ENCODE assay signal across 8 mouse cellular contexts in the genomic region with DNA sequence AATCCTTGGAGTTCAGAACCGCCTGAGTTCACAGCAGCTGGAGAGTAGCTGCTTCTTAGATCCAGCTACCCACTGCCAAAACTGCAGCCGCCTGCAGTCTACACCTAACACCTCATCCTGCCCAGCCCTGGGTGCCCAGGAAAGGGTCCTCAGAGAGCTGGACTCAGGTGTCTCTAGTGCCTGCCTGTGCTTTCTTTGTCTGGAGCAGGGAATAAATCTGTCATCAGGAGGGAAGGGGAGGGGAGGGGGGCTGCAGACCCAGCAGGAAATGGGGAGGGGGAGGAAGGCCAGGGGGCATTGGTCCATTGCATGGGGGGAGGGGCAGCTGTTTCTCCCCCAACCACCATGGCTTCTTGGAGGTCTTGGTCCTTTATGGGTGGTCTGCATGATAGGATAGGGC. TPM values are rescaled to one million over a fixed set of nuclear protein-coding genes. Genes with fewer than 3 reads are reported as not detected.
DNase-seq lines count a peak whose midpoint lies in the region; ATAC-seq lines count a peak whose summit lies in the region.

No protein-coding gene starts in this region.

- ATAC-seq in kidney, embryonic 15.5 days (replicated peaks; ENCODE audit: low FRiP score) = no peak
- no peak for ATAC-seq in embryonic facial prominence, embryonic 13.5 days (ENCODE audit: insufficient number of reproducible peaks, insufficient read depth, low FRiP score, low TSS enrichment, low read depth)
- peak; percentile 23; the same call in 1 of the 2 replicates for ATAC-seq in neural tube, embryonic 11.5 days (ENCODE audit: insufficient read depth, low FRiP score, low TSS enrichment)

- H3K9me3 ChIP-seq in kidney, embryonic 15.5 days (replicated peaks) = no peaks in the 10 kb centered on the region
- no peaks in the 10 kb centered on the region for H3K9me3 ChIP-seq in embryonic facial prominence, embryonic 13.5 days
- no peaks in the 10 kb centered on the region for H3K9me3 ChIP-seq in limb, embryonic 10.5 days (replicated peaks)
- no peaks in the 10 kb centered on the region for H3K9me3 ChIP-seq in neural tube, embryonic 11.5 days (ENCODE audit: control insufficient read depth, low read length)

- WGBS in kidney, embryonic 15.5 days = 7% methylated on average over 2 of the region's 2 CpGs
- WGBS in embryonic facial prominence, embryonic 13.5 days = 0% methylated on average over 2 of the region's 2 CpGs
- 0% methylated on average over 2 of the region's 2 CpGs for WGBS in limb, embryonic 10.5 days
- 0% methylated on average over 2 of the region's 2 CpGs for WGBS in neural tube, embryonic 11.5 days

- H3K4me3 ChIP-seq in kidney, embryonic 15.5 days (replicated peaks) = peak overlapping the region; percentile 73
- H3K4me3 ChIP-seq in embryonic facial prominence, embryonic 13.5 days = peak overlapping the region; percentile 60
- peak overlapping the region; percentile 97 for H3K4me3 ChIP-seq in limb, embryonic 10.5 days
- peak overlapping the region; percentile 65 for H3K4me3 ChIP-seq in neural tube, embryonic 11.5 days (ENCODE audit: low read depth, low read length)

- H3K9ac ChIP-seq in kidney, embryonic 15.5 days = peak overlapping the region; percentile 74
- peak overlapping the region; percentile 72; the same call in 1 of the 2 replicates for H3K9ac ChIP-seq in embryonic facial prominence, embryonic 13.5 days
- H3K9ac ChIP-seq in neural tube, embryonic 11.5 days (ENCODE audit: low read length) = peak overlapping the region; percentile 85

- peaks cover 22% of the 10 kb centered on the region for H3K36me3 ChIP-seq in kidney, embryonic 15.5 days
- peaks cover 24% of the 10 kb centered on the region for H3K36me3 ChIP-seq in embryonic facial prominence, embryonic 13.5 days
- H3K36me3 ChIP-seq in limb, embryonic 10.5 days = peaks cover 43% of the 10 kb centered on the region
- H3K36me3 ChIP-seq in neural tube, embryonic 11.5 days (ENCODE audit: control insufficient read depth, insufficient read depth, low read length) = peaks cover 4% of the 10 kb centered on the region; the same call in 1 of the 2 replicates

- DNase-seq in kidney, postnatal 4 days = no peak
- peak; percentile 87 for DNase-seq in limb, embryonic 10.5 days (ENCODE audit: low spot score)
- DNase-seq in neural tube, embryonic 11.5 days (ENCODE audit: low spot score) = peak; percentile 46
- DNase-seq in ovary, adult 18-20 months (ENCODE audit: low spot score) = no peak
- DNase-seq in left cerebral cortex, adult 9 months (ENCODE audit: low spot score in 2 of 2) = no peak
- DNase-seq in urinary bladder, adult 18-20 months (ENCODE audit: low spot score in 2 of 2) = no peak

- H3K27ac ChIP-seq in kidney, embryonic 15.5 days = peak overlapping the region; percentile 88
- no peak overlapping the region for H3K27ac ChIP-seq in embryonic facial prominence, embryonic 13.5 days
- peak overlapping the region; percentile 99 for H3K27ac ChIP-seq in limb, embryonic 10.5 days
- peak overlapping the region; percentile 69; the same call in 1 of the 2 replicates for H3K27ac ChIP-seq in neural tube, embryonic 11.5 days (ENCODE audit: low read depth, low read length)

- peak overlapping the region; percentile 98 for H3K4me2 ChIP-seq in kidney, embryonic 15.5 days
- H3K4me2 ChIP-seq in embryonic facial prominence, embryonic 13.5 days = peak overlapping the region; percentile 97
- H3K4me2 ChIP-seq in neural tube, embryonic 11.5 days (ENCODE audit: low read depth) = peak overlapping the region; percentile 91

- peaks cover 79% of the 10 kb centered on the region for H3K4me1 ChIP-seq in kidney, embryonic 15.5 days
- peaks cover 31% of the 10 kb centered on the region for H3K4me1 ChIP-seq in embryonic facial prominence, embryonic 13.5 days
- H3K4me1 ChIP-seq in limb, embryonic 10.5 days = peaks cover 88% of the 10 kb centered on the region
- peaks cover 36% of the 10 kb centered on the region for H3K4me1 ChIP-seq in neural tube, embryonic 11.5 days (ENCODE audit: control insufficient read depth, insufficient read depth, low read length)

- H3K27me3 ChIP-seq in kidney, embryonic 15.5 days = 0 out of 2 replicates have a peak, but pooled peaks cover 6% of the 10 kb centered on the region
- peaks cover 43% of the 10 kb centered on the region for H3K27me3 ChIP-seq in embryonic facial prominence, embryonic 13.5 days
- H3K27me3 ChIP-seq in limb, embryonic 10.5 days (ENCODE audit: low read depth, poor library complexity, severe bottlenecking) = peaks cover 8% of the 10 kb centered on the region
- H3K27me3 ChIP-seq in neural tube, embryonic 11.5 days (ENCODE audit: control insufficient read depth, insufficient read depth, low read length) = 0 out of 2 replicates have a peak, but pooled peaks cover 4% of the 10 kb centered on the region

RNA-seq across cellular contexts. Expression of a gene that starts 1.0 kb away (rescaled TPM):
- 30.0 and 35.6 TPM in 2 replicates for polyA plus RNA-seq in kidney, embryonic 15.5 days (2015; fragmentation: Nextera tagmentation; extraction: Ambion mirVana)
- polyA plus RNA-seq in embryonic facial prominence, embryonic 13.5 days (2015; fragmentation: Nextera tagmentation; extraction: Ambion mirVana) = 0.87 and 1.1 TPM in 2 replicates
- polyA plus RNA-seq in limb, embryonic 10.5 days (2016; fragmentation: Nextera tagmentation; extraction: Ambion mirVana) = 78.2 and 83.2 TPM in 2 replicates
- 22.5 and 23.9 TPM in 2 replicates for polyA plus RNA-seq in neural tube, embryonic 11.5 days (2014; fragmentation: Nextera tagmentation; extraction: Ambion mirVana)

RNA-seq across cellular contexts. Expression of a gene that starts 22.9 kb away (rescaled TPM):
- 39.2 and 43.7 TPM in 2 replicates for polyA plus RNA-seq in kidney, embryonic 15.5 days (2015; fragmentation: Nextera tagmentation; extraction: Ambion mirVana)
- polyA plus RNA-seq in embryonic facial prominence, embryonic 13.5 days (2015; fragmentation: Nextera tagmentation; extraction: Ambion mirVana) = 52.2 and 53.3 TPM in 2 replicates
- 18.9 and 25.3 TPM in 2 replicates for polyA plus RNA-seq in limb, embryonic 10.5 days (2016; fragmentation: Nextera tagmentation; extraction: Ambion mirVana)
- polyA plus RNA-seq in neural tube, embryonic 11.5 days (2014; fragmentation: Nextera tagmentation; extraction: Ambion mirVana) = 18.5 and 18.9 TPM in 2 replicates

RNA-seq across cellular contexts. Expression of a gene that starts 46.3 kb away (rescaled TPM):
- 85.8 and 88.3 TPM in 2 replicates for polyA plus RNA-seq in kidney, embryonic 15.5 days (2015; fragmentation: Nextera tagmentation; extraction: Ambion mirVana)
- polyA plus RNA-seq in embryonic facial prominence, embryonic 13.5 days (2015; fragmentation: Nextera tagmentation; extraction: Ambion mirVana) = 78.4 and 80.4 TPM in 2 replicates
- 58.3 and 68.6 TPM in 2 replicates for polyA plus RNA-seq in limb, embryonic 10.5 days (2016; fragmentation: Nextera tagmentation; extraction: Ambion mirVana)
- polyA plus RNA-seq in neural tube, embryonic 11.5 days (2014; fragmentation: Nextera tagmentation; extraction: Ambion mirVana) = 137 and 148 TPM in 2 replicates

RNA-seq across cellular contexts. Expression of a gene that starts 48.3 kb away (rescaled TPM):
- polyA plus RNA-seq in kidney, embryonic 15.5 days (2015; fragmentation: Nextera tagmentation; extraction: Ambion mirVana) = 30.7 and 38.3 TPM in 2 replicates
- 18.7 and 23.1 TPM in 2 replicates for polyA plus RNA-seq in embryonic facial prominence, embryonic 13.5 days (2015; fragmentation: Nextera tagmentation; extraction: Ambion mirVana)
- 8.4 and 13.5 TPM in 2 replicates for polyA plus RNA-seq in limb, embryonic 10.5 days (2016; fragmentation: Nextera tagmentation; extraction: Ambion mirVana)
- polyA plus RNA-seq in neural tube, embryonic 11.5 days (2014; fragmentation: Nextera tagmentation; extraction: Ambion mirVana) = 218 and 229 TPM in 2 replicates

Comparison
In these comparisons a context has a peak if more than half of its experiments do, and no peak if none do; other contexts are left out.
1. DNase-seq: peak in limb, embryonic 10.5 days (single experiment) and neural tube, embryonic 11.5 days (single experiment); none in kidney, postnatal 4 days (0 of 2), ovary, adult 18-20 months (single experiment), left cerebral cortex, adult 9 months (0 of 2) and urinary bladder, adult 18-20 months (0 of 2).
2. RNA of a gene that starts 1.0 kb away (polyA plus RNA-seq): 78.2 to 83.2 TPM in limb, embryonic 10.5 days, 30.0 to 35.6 TPM in kidney, embryonic 15.5 days and 22.5 to 23.9 TPM in neural tube, embryonic 11.5 days; 0.87 to 1.1 TPM in embryonic facial prominence, embryonic 13.5 days; every median in the first group is over 10 times any median in the second.
3. Peak in every context shown above with its lines, with median percentiles within 50 percentile points of each other: H3K4me2 ChIP-seq, H3K4me3 ChIP-seq and H3K9ac ChIP-seq.